Mouse (Mus musculus) thymus, postnatal 10 days (tissue): ENCODE measurements around the gene Fcgr3.
A peak's percentile ranks its signal among the peaks of the same experiment; 100 is the strongest.

Experiments used
- DNase-seq, 2 experiments: peaks; one replicate each; pipeline ENCODE4 v3.0.0; 2021; ENCODE audit warnings: low spot score in 2 of 2

Gene Fcgr3

DNA sequence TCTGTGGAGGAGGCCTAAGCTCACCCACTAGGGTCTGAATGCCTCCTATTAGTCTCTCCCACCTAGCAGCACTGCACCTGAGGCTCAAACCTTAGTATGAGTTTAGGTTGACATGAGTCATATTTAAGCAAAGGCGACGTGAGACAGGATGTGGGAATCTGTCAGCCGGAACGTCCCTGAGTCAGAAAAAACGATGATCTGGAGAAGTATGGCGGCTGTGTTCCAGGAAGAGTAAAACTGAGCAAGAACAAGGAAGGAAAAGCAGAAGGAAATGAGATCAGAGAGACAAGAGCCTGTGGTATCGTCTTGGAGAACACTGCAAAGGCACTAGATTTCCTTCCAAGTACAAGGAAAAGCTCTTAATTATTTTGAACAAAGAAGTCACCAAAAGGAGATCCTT, 14.0 kb downstream of the Fcgr3 start:
- no peak for DNase-seq

DNA sequence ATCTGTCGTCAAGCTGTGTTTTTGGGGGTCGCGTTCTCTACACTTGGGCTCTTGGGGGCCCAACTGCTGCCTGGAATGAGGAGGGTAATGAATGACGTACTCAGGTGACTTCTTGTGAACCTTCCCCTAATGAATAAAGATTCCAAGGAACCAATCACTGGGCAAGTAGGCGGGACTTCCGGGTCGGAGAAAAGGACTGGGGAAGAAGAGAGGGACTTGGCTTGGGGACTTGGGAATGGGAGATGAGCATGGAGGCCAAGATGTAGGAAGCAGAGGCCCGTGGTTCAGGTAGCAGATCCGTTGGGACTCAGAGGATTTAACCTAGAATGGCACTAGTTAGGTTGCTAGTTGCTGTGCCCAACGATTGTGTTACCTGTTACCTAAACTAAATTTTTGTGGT, 15.5 kb downstream of the Fcgr3 start:
- DNase-seq = no peak

DNA sequence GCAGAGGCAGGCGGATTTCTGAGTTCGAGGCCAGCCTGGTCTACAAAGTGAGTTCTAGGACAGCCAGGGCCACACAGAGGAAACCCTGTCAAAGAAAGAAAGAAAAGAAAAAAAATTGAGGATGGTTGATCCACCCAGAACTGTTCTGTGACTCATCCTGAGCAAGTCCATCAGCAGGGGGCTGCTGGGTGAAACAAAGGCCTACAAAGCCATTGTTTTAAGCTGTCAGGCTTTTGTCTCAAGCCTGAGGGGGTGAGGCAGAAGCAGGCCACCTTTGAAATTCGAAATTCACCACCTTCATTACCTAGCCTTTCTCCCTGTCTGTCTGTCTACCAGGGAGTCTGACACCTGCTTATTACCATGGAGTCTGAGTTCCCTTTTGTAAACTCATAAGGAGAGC, 18.2 kb downstream of the Fcgr3 start:
- no peak for DNase-seq

DNA sequence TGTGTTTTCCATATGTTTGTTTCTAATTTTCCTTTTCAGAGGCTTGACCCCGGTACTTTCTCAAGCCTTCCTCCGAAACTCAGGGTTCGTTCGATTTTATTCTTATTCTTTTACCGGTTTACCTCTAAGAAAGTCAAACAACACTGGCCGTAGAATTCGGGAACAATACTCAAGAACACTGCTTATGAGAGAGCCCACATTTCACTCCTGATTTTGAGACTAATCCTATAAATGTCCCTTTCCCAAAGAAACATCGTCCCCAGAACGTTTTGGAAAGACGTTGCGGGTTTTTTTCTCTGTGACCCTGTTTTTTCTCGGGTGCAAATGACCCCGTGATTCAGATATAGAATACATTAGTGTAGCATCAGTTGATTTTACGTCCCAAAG, 19.7 kb downstream of the Fcgr3 start:
- no peak for DNase-seq

DNA sequence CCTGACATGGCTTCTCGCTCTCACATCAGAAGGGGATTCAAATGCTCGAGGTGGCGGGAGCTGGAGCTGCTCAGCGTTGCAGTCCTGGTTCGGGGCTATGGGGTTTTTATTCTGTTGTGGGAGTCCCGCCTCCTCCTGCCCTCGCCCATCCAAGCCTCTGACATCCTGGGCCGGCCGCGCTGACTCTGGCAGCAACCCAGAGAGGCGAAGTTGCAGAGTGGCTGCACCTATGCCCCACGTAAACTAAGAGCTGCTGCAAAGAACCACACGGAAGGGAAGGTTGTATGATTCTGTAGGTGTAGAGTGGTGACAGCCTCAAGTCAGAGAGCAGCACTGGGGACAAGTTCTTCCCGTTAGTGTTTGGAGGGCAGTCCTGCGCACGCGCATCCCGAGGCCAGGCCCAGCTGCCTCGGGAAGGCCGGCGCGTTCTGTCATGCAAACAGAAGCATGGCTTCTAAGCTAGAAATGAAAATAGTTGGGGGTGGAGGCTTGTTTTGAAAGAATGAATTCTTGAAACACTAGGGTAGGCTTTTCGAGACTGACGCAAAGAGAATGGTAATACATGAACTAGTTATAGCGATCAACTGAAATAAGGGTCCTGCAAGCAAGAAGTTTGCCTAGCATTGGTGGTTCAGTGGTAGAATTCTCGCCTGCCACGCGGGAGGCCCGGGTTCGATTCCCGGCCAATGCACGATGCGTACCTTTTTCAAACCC, 20.2 kb downstream of the Fcgr3 start:
- peak; percentile 75 to 84 for DNase-seq

DNA sequence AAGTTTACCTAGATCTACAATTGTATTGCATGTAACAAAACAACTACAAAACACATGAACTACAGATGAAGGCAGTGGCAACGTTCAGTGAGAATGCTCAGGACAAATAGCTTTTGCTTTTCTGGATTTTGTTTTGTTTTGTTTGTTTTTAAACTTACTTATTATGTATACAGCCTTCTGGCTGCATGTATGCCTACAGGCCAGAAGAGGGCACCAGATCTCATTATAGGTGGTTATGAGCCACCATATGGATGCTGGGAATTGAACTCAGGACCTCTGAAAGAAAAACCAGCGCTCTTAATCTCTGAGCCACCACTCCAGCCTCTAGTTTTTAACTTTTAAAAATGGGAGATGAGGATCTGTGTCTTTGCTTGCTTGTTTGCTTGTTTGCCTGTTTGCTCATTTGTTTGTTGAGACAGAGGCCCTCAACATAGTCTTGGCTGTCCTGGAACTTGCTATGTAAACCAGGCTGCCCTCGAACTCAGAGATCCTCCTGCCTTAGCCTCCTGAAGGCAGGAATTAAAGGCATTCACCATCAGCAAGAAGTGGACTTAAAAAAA, 21.1 kb downstream of the Fcgr3 start:
- DNase-seq = no peak

DNA sequence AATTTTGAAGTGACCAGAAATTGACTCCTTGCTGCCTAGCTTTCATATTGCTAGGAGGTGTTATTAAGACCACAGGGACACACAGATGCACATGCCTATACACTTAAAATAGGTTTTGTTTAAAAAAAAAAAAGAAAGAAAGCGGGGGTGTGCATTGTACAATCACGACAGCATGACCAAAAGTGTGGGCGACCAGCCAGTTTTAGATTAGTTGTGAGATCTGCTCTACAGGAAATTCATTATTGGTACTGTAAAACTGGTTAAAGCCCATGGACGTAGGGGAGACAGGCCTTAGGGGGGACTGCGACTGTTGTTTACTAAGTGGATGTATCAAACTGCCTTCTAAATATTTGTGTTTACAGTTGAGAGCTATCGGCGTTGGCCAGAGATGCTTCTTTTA, 24.9 kb downstream of the Fcgr3 start:
- no peak for DNase-seq

DNA sequence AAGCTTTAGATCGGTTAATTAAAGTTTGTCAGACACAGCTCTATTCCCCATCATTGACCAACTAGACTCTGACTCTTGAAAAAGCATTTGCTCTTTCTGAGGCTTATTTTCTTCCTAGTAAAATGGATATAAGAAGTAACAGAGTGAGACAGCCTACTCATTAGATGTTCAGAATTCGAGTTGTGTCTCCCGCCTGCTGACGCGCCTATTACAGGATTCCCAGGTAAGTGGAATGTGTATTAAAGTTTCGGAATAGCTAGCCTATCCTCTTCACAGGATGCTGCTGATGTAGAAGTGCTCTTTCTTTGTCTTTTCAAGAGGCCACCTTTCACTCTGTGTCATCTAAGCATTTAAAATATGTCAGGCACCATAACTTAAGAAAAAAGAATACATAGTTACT, 25.6 kb downstream of the Fcgr3 start:
- DNase-seq = no peak

DNA sequence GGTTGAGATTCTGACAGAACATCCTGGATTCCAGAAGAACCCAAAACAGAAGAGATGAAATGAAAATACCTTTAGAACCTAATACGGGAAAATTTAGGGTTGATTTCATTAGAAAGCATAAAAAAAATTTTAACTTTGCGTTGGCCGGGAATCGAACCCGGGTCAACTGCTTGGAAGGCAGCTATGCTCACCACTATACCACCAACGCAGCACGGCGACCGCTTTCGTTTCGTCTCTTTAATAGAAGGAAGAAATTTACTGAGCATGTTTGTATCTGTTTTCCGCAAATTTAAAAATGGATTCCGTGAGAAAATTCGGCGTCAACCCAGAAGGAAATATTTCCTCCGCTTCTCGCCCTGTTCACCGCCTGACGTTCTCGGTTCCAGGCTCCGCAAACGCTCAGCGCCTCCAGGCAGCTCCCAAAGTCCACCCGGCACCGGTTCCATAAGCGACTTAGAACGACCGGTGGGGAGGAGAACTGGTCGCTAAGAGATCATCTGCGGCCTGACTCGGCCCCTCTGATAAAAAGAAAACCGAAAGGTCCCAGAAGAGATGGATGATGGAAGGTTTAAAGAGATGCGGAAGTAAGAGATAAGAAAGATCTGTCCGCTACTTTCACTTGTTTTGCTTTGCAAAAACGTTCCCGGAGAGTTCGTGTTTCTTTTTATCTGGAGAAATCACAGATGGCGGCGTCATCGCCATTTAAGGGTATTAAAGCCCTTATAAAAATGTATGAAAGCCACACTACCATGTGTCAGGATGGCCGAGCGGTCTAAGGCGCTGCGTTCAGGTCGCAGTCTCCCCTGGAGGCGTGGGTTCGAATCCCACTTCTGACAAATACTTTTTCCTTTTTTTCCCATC, 26.6 kb downstream of the Fcgr3 start:
- DNase-seq = peak; percentile 67 to 75

DNA sequence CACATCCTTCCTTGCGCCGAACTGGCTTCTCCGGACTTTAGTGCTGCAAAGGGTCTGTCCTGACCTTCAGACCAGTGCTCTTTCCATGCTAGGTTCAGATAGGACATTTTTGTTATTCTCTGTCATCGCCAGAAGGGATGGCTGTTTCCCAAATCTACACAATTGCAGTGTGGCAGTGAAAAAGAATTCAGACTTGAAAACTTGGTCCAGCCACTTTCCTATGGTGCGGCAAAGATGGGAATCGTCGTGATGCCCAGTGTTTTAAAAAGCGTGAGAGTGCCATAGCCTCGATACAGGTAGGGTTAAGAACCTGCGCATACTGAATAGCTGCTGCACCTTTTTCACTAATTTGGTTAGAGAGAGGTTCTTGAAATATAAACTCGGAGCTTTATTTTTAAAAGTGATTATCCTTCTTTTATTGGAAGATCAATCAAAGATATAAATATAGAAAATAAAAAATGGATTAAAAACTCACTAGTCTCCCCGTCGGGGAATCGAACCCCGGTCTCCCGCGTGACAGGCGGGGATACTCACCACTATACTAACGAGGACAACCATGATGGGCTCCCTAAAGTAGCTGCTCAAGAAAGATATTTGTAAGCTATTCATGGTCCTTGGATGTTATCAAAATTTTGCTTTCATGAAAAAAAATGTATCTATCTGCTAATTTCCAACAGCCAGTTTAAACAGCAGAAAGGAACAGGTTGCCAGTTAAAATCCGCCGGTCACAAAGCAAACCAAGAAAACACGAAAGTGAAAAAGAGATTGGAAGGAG, 28.0 kb downstream of the Fcgr3 start:
- peak; percentile 48 to 69 for DNase-seq

DNA sequence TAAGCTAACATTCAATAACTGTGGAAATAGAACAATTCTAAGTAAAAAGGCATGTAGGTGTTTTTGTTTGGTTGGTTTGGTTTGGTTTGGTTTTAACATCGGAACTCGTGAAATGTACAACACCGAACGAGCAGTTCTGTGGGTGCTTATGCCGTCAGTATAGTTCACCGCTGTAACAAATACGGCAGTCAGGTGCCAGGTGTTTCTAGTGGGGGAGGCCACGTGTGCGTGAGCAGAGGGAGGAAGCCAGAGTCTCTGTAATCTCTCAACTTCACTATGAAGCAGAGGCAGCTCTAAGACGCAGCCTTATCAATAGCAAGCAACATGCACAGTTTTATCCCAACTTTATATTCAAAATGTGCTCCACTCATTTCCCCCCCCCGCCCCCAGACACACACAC, 29.1 kb downstream of the Fcgr3 start:
- DNase-seq = no peak

DNA sequence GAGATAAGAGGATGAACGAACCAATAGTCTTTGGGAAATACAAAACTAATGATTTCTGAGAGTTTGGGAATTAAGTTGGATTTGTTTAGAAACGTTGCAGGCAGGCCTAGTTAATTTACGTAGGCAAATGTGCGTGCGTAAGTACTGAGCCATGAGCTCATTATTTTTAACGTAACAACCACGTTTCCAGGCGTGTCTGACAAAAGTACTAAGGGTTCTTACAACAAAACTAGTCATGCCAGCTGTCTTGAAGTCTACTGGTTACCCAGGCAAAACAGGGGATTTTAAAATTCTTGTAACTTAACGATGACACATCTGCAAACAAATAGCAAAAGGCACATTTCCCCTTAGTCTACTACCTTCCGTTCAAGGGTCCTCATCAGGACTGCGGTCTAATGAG, 30.5 kb downstream of the Fcgr3 start:
- DNase-seq = no peak

DNA sequence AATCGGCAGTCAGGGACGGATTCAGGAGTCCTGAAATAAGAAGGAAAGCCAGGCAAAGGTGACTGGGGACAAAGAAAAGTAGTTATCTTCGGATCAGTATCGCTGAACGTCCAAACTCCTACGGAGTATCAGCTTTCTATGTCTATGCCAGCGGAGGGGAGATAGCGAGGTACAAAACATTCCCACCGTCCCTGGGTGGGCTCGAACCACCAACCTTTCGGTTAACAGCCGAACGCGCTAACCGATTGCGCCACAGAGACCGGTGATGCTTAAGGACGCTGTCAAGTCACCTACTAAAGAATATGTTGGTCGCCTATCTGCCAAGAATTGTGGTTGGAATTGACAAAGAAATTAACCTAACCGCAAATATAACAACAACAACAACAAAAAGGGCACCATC, 31.0 kb downstream of the Fcgr3 start:
- peak; percentile 78 to 89 for DNase-seq

DNA sequence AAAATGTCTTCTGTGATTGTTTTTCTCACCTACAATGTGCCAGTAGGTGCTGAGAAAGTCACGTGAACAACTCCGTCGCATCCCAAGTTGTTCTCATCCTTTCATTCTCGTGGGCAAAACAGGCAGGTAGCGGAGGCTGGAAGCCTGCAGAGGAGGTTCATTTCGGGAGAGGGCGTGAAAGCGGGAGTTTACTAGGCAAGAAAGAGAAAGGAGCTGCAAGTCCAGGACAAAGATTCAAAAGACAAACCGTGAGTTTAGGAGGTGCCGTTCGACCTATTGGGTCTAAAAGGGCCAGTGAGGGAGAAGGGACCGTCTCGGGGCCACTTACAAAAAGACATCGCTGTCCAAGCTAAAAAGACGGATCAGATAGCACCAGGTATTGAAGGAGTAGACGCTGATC, 31.5 kb downstream of the Fcgr3 start:
- DNase-seq = no peak

DNA sequence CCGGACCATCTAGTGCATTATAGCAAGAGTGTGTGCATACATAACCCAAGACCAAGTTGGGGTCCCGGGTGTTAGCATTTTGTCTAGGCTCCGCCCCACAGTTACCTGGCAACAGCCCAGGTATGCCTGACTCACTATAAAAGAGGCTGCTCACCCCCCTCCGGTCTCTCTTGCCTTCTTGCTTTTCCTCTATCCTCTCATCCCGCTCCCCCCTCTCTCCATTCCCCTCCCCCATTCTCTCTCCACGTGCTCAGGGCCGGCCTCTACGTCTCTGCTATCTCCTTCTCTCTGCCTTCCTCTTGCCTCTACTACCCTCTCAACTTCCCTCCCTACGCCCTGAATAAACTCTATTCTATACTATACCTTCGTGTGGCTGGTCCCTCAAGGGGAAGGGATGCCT, 32.0 kb downstream of the Fcgr3 start:
- no peak for DNase-seq

DNA sequence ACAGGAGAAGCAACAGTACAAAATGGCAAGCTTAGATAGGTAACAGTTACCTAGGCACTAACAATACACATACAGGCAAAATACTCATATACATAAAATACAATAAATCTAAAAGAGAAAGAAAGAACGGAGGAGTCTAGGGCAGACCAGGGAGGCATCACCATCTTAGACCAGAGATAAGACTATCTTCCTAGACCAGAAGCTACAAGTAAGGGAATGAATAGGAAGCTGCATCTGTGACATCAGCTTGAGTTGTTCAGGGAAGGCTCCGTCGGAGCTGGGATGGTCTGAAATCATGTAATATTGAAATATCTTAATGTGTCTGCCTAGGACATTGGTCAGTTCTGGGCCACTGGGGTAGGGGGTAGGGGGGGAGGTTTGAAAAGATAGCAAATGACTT, 33.0 kb downstream of the Fcgr3 start:
- DNase-seq = no peak

DNA sequence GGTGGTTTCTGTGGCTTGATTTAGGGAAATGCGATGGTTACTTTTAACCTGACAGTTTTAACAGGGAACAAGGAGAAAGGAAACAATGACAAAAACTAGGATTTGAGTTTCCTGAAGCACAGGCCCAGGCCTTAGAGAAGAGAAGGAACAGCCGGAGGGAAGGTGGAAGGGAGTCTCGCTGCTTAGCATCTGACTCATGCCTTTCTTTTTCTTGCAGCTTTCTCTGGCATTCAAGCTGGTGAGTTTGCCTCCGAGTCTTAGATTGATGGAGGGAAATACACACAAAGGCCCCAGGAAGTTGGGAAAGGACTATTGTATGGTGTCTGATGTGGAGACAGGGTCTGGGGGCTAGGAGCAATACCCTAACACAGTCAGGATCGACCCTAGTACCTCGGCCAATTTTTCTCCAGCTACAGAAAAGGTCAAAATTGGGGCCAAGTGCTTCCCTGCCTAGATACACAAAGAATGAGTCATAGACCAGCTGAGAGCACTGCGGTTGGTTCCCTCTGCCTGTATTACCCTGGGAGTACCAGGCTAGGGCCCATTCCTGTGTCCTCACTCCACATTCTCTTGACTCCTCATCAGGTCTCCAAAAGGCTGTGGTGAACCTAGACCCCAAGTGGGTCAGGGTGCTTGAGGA, 45.3 kb downstream of the Fcgr3 start:
- no peak for DNase-seq

DNA sequence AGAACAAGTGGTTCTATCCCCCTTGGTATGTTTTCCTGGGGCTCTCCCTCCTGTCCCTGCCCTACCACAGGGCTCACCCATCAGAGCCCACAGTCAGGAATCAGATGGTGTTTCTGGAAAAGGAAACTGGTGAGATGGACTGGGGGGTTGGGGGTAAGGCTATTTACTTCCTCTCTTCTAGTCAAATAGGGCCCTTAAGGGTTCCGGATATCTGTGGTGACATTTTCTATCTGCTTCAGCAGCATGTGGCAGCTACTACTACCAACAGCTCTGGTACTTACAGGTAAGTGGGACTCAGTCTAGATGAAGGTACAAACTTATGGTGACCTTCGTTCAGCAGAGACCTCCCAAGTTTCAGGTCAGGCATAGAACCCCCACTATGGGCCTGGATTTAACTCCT, 46.0 kb downstream of the Fcgr3 start, which contains the start of gene Fcgr4:
TSS of gene Fcgr4 (plus strand) at position 184 of the 400 bp plus-strand sequence.
- no peak for DNase-seq

DNA sequence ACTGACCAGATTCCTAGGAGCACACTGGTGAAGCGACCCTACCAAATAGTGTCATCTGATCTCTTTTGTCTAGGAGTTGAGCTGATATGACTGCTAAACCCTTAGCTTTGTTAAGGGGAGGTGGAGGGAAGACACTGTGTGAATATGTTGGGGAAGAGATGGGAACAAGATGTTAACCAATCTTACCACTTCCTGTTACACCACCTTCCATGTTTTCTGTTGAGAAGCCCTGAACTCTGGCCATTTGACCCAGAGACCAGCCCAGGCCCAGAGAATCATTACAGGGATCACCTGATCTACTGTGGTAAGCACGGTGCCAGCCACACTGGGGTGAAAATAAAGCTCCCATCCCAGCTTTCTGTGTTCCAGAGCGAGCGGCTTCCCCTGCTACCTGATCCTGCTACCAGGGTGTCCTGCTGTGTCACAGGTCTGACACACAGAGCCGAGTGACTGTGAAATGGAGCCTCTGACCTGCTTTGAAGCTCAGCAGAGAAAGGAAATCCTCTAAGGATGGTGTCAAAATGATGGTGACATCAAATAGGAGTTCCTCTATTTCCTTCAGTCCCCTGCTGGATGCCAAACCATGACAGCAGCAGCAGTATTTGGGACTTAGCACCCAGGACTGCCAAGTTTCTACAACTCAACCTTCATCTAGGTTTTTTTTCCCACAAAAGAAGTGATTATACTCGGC, 47.1 kb downstream of the Fcgr3 start:
- no peak for DNase-seq

DNA sequence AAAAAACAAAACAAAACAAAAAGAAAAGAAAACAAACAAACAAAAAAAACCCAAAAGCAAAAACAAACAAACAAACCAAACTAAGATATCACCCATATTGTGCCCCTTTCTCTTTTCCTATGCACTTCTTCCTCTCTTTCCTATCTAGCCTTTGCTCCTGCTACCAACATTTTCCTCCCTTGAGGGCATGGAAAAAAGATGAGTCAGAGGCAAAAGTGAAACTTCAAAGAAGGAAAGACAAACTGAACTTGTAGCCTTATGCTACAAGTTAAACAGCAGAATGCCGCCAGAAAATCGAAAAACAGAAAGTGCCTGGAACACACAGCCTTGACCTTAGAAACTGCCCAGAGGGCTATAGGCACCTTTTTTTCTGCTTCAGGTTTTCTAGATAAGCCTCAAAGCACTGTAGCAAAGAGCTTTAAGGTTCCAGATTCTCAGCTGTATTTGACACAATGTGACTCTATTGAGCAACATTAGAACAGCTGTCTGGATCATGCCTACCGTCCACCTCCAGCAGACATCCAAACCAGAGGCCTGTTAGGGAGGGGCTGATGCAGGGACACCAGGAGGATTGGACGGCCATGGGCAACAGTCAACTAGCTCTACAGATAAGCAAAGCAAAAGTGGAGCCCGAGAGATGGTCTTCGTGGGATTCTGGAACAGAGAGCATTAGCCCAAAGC, 47.9 kb downstream of the Fcgr3 start:
- no peak for DNase-seq

DNA sequence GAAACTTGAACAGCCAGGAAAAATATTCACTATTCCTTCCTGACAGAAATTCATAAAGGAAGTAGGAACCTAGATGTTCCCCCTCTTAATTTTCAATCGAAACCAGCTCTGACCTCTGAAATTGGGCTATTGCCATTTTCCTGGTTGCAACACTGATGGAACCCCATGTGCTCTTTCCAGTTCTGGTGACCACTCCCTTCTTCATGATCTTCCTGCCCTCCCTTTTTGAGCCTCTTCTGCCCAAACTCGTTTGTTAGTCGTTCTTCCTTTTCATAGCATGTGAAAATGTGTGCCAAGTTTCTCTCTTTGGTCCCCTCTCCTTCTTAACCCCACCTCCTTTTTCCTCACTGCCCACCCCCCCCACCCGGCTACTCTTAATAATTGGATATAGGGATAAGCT, 53.0 kb downstream of the Fcgr3 start:
- no peak for DNase-seq
